Mouse (Mus musculus) adrenal gland, adult 2 months (tissue): Measurements from ENCODE around the gene Thap4. TPM values are rescaled to one million over a fixed set of nuclear protein-coding genes. Genes with fewer than 3 reads are reported as not detected.
A peak's percentile ranks its signal among the peaks of the same experiment; 100 is the strongest.

Experiments used
- DNase-seq: peaks from one replicate; pipeline ENCODE4 v3.0.0; 2021
- polyA plus RNA-seq: library from polyadenylated mRNA; depleted of rRNA; stranded (reverse); fragments of >200 nt; gene quantifications from 2 replicates; pipeline ENCODE4 v1.2.3, GENCODE M21; 2012
- total RNA-seq, 2 experiments: library from RNA; stranded (reverse); gene quantifications; 2 replicates each; pipeline ENCODE4 v1.2.3; 2021

Gene Thap4
- total and polyA plus RNA-seq, 3 experiments, result 44.0 to 52.0 (median 49.2) TPM

DNA sequence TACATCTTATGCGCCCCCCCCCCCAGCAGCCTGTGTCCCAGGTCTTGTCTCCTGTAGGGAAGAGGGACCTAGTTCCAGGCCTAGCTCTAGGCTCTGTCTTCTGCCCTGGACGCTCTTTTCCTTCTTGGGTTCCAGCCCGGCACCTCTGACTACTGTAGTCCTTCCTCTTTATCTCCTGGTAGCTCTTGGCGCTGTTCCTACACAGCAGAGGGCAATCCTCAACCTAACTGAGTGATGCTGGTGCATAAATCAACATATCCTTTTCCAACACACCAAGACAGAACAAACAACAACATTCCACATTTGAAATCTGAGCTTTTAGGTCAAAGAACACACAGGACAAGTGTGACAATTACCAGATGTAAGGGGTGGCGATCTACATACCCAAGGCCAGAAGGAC, 8.5 kb downstream of the Thap4 start:
- DNase-seq, result no peak

- no peak for DNase-seq
Measured at GRCm38 (mm10) chr1:93742910-93743309, 11.8 kb downstream of the Thap4 start.

DNA sequence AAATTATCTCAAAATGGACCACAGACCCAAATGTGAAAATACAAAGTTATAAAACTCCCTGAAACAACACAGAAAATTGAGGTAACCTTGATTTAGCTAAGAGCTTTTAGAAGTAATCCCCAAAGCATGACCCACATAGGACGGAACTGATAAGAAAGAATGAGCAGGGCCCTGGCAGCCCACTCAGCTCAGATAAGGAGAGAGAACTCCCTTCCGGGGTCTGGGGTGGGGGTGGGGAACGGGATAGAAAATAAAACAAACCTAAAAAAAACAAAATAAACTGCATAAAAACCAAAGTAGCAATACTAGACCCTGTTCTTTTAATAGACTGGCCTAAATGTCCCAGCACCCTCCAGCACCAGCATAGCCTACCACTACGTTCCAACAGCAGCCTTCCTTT, 12.7 kb downstream of the Thap4 start:
- no peak for DNase-seq

DNA sequence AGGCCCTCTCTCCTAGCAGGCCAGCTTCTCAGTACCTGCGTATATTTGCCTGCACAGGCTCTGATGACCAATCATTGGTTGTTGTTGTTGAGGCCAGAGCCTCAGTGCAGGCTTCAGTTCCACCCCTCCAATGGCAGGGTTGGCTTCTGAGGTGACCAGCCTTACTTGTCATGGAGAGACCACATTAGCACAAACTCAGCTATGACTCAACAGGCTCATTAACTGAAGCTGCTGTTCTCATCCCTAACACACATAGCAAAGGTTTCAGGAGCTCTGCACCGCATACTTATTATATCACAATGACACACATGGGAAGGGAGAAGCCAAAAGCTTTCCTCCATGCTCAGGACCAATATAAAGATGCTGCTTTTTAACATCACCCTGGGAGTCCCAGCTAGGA, 14.0 kb downstream of the Thap4 start:
- no peak for DNase-seq

DNA sequence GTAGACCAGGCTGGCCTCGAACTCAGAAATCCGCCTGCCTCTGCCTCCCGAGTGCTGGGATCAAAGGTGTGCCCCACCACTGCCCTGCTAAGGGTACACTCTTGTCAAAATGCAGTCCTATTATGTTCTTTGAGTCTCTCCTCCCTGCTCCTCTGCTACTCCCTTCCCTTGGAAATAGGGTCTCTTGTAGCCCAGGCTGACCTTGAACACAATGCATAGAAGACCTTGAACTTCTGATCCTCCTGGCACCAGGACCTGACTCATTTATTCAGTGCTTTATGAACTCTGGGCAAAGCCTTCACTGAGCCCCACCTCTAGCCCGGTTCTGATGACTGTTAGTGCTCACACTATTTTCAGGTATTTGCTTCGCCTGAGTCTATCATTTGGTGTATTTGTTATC, 17.0 kb downstream of the Thap4 start:
- DNase-seq, result no peak

GRCm38 (mm10) chr1:93735859-93736258, 18.8 kb downstream of the Thap4 start:
- no peak for DNase-seq

DNA sequence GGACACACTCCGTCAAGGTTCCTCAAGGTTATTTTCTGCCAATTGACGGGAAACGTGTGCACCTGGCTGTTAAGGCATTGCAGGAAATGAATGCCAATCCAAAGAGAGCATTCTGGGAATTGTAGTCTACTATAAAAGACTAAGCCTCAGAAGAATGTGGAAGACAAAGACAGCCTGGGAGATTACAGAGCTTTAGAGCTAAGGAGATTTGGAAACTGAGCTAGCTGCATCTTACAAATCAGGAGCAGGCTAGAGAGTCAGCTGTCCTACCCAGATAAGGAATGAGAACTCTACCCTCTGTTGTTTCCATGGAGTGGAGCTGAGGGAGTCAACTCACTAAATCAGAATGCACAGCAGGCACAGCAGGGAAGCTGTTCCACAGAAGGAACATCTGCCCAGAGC, 22.8 kb downstream of the Thap4 start:
- DNase-seq, result no peak

DNA sequence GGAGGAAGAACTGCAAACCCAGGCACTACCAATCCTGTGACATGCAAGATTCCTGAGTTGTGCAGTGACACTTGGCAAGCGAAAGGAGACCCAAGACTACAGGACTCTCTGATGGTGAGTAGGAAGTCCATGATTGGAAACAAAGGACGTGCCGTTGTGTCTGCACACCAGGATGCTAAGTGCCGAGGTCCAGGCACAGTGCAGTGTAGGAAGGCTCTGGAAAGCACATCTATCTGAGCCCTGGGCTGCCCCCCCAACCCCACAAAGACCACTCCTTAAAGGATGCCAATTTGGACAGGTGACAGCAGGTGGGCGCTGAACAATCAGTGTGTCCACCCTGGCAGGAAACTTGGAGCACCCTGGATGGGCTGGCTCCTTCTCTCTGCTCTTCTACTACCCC, 23.6 kb downstream of the Thap4 start:
- no peak for DNase-seq

GRCm38 (mm10) chr1:93726974-93727373, 27.7 kb downstream of the Thap4 start:
- peak; percentile 86 for DNase-seq

GRCm38 (mm10) chr1:93726116-93726515, 28.5 kb downstream of the Thap4 start:
- peak; percentile 57 for DNase-seq

GRCm38 (mm10) chr1:93725665-93726064, 29.0 kb downstream of the Thap4 start:
- peak; percentile 85 for DNase-seq

GRCm38 (mm10) chr1:93724623-93725022, 30.0 kb downstream of the Thap4 start:
- DNase-seq, result no peak

DNA sequence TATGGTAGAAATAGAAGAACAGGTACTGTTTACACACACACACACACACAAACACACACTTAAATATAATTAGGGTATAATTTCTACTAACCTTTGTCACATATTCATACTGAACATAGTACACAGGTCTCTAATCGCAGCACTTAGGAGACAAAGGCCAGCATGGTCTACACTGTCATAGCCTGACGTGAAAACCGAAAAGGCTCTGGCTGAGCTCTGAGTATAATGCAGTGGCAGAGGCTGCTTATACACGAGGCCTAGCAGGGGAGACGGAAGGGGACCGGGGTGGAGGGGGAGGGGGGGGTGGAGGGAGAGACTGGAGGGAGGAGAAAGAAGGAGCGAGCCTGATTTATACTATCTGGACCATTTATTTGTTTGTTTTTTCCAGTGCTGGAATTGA, 33.1 kb downstream of the Thap4 start:
- DNase-seq, result no peak

GRCm38 (mm10) chr1:93716166-93716565, 38.5 kb downstream of the Thap4 start:
- peak; percentile 58 for DNase-seq

- no peak for DNase-seq
Measured at GRCm38 (mm10) chr1:93705389-93705788, 49.3 kb downstream of the Thap4 start.

DNA sequence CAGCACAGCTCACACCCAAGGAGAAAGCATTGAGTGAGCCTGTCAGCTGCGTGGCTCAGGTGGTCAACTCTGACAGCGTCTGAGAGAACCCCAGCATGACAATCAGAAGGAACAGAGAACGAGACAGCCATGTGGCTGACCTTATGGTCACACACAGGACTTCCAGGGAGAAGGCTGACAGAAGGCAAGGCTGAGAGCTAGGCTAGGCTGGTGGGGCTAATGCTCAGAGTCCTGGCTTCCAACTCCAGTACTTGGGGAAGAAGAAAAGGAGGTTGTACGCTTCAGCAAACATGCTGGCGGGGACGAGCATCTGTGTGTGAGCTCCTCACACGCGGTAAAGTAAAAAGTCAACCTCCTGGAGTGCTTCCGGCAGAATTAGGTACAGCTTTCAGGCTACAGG, 50.3 kb downstream of the Thap4 start:
- DNase-seq, result no peak

DNA sequence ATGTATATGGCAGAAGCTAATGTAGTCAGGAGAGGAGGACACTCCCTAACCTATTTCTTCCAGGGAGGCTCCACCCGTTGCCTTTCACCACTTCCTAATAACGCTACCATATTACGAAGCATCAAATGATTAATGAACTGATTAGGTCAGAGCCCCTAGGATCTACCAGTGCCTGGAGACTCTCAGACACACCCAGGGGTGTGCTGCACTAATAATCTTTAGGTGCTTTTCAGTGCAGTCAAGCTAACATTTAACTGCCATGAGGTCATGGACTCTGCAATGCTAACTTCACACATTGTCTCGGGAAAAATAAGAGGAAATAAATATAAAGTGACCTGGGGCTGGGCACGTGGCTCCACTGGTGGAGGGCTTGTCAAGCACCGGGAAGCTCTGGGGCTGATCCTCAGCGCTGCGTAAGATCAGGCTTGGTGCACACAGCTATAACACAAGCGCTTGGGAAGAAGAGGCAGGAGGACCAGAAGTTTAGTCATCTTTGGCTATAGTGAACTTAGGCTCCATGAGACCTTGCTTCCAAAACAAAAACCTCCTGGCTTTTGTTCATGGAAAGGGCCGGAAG, 51.1 kb downstream of the Thap4 start:
- no peak for DNase-seq

GRCm38 (mm10) chr1:93702106-93702505, 52.6 kb downstream of the Thap4 start:
- DNase-seq, result no peak

DNA sequence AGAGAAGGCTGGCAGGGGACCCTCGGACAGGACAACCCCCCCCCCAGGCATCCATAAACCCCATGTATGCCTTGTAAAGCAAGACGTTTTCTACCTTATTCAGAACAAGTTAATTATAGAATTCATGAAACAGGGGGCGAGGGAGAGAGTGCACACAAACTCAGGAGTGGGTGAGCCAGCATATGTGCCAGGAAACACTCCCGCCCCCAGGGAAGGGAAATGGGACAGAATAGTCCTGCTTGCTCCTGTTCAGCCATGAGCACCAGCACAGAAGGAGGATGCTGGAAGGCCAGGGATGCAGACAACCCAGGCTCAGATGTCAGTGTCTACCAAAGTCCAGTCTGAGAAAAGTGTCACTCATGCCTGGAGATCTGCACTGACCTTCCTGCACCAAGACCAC, 55.5 kb downstream of the Thap4 start:
- DNase-seq, result no peak

GRCm38 (mm10) chr1:93697317-93697716, 57.3 kb downstream of the Thap4 start:
- DNase-seq, result no peak

DNA sequence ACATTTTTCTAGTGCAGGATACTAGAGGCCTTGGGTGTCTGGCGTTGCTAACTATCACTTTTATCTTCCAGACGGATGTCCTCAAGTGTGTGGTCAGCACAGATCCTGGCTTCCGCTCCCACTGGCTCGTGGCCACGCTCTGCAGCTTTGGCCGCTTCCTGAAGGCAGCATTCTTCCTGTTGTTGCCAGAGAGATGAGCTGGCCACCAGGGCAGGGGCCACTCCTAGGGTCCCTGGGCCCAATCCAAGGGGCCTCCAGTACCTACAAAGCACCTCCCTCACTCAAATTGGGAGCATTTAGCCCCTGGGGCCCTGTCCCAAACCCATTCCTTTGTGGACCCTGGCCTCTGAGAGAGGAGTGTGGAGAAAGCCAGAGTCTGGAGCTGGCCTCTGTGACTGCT, 59.7 kb downstream of the Thap4 start:
- peak; percentile 81 for DNase-seq

DNA sequence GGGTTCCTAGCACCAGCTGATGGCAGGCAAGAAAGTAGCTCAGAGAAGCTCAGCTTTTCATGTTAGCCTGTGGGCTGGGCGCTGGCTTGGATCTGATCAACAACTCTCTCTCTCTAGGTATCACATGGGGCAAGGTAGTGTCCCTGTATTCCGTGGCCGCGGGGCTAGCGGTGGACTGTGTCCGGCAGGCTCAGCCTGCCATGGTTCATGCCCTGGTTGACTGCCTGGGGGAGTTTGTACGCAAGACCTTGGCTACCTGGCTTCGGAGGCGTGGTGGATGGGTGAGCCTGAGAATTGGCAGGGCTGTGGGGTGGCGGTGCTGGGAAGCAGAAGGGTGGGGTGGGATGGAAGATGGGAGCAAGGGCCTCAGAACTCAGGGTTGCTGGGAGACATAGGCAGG, 60.7 kb downstream of the Thap4 start:
- no peak for DNase-seq

DNA sequence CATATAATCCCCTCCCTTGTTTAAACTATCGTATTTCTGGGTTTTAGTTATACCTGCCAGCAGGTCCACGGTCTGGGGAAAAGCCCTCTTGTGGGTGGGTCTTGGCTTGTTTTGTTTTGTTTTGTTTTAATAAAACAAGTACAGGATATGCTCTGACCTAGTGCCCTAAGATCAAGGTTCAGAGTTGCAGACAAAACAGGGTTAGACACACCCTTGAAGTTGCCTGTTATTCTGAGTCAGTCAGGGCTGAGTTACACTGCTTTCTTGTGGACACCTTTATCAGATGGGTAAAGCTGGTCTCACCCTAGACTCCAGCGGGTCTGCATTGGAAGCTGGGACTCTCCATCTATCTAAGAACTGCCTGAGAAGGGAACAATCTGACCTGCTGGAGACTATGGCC, 61.2 kb downstream of the Thap4 start:
- DNase-seq, result no peak

DNA sequence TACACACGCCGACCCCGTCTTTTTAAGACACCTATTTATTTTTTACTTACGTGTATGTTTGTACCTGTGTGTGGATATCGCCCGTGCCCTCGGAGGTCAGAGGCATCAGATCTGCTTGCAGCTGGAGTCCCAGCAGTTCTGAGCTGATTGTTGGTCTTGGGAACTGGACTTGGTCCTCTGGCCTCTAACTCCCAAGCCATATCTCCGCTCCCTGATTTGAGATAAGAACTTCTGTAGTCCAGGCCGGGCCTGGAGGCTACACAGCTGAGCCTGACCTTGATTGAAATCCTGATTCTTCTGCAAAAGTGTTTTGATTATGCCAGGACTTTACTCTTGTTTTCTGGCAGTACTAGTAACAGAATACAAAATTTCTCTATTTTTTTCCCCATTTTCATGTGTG, 61.9 kb downstream of the Thap4 start:
- no peak for DNase-seq

- no peak for DNase-seq
Measured at GRCm38 (mm10) chr1:93691786-93692357, 62.8 kb downstream of the Thap4 start.
